Mouse (Mus musculus) brain, embryonic 14.5 days (tissue): ENCODE results near the gene Rasl12. TPM values are rescaled to one million over a fixed set of nuclear protein-coding genes. Genes with fewer than 3 reads are reported as not detected.

ENCODE experiments used
- DNase-seq: peaks from one replicate; pipeline ENCODE4 v3.0.0-alpha.2; 2011; ENCODE audit warnings: low read depth
- CTCF ChIP-seq: fragments of 200-500 bp; IDR thresholded peaks from 2 replicates; pipeline ENCODE4 v1.5.1; 2012; ENCODE audit warnings: inconsistent platforms, mild to moderate bottlenecking, moderate library complexity, borderline replicate concordance; ENCODE audit not compliant: insufficient read depth, insufficient read length; ENCODE audit errors: extremely low read depth
- POLR2A ChIP-seq: fragments of 200-500 bp; IDR thresholded peaks from 2 replicates; pipeline ENCODE4 v1.6.1; 2012; ENCODE audit warnings: mild to moderate bottlenecking, inconsistent platforms, borderline replicate concordance; ENCODE audit not compliant: poor library complexity, insufficient read depth, insufficient read length, severe bottlenecking; ENCODE audit errors: extremely low read depth
- polyA plus RNA-seq: library from polyadenylated mRNA; depleted of rRNA; stranded (reverse); fragments of >200 nt; gene quantifications from 2 replicates; pipeline ENCODE4 v1.2.3, GENCODE M21; 2012; rRNA removed

Gene Rasl12
- 7.1 and 8.0 TPM in 2 replicates for polyA plus RNA-seq

GRCm38 (mm10) chr9:65398279-65398678 lies at the start of gene Rasl12:
Gene Rasl12, plus strand, starts transcription at chr9:65398506.
- peak; percentile 85 for DNase-seq
- TF ChIP-seq POLR2A (peak; percentile 33; the same call in 1 of the 2 replicates), CTCF (no peak)

GRCm38 (mm10) chr9:65353251-65353650 lies 45.1 kb upstream of the Rasl12 start:
- no peak for DNase-seq
- TF ChIP-seq POLR2A, result no peak
- no peak for TF ChIP-seq CTCF

GRCm38 (mm10) chr9:65356561-65356960 lies 41.7 kb upstream of the Rasl12 start:
- no peak for TF ChIP-seq CTCF
- TF ChIP-seq POLR2A, result no peak
- no peak for DNase-seq

- no peak for DNase-seq
- TF ChIP-seq CTCF (no peak), POLR2A (no peak)
Observed at GRCm38 (mm10) chr9:65356971-65357370, 41.3 kb upstream of the Rasl12 start.

- TF ChIP-seq CTCF (no peak), POLR2A (no peak)
- DNase-seq, result no peak
Observed at GRCm38 (mm10) chr9:65358956-65359480, 39.3 kb upstream of the Rasl12 start.

GRCm38 (mm10) chr9:65360641-65361448 lies 37.5 kb upstream of the Rasl12 start, which contains the start of gene Ubap1l:
Gene Ubap1l, plus strand, starts transcription at chr9:65361041.
- no peak for DNase-seq
- TF ChIP-seq CTCF, result no peak

GRCm38 (mm10) chr9:65363684-65364083 lies 34.6 kb upstream of the Rasl12 start:
- no peak for DNase-seq

GRCm38 (mm10) chr9:65365721-65366120 lies 32.6 kb upstream of the Rasl12 start:
- no peak for DNase-seq
- TF ChIP-seq POLR2A (no peak), CTCF (no peak)

More at GRCm38 (mm10) chr9:65363684-65364083, 34.6 kb upstream of the Rasl12 start:
- TF ChIP-seq CTCF, result no peak
- no peak for TF ChIP-seq POLR2A

- TF ChIP-seq POLR2A (no peak), CTCF (no peak)
- DNase-seq, result no peak
Observed at GRCm38 (mm10) chr9:65371756-65372155, 26.6 kb upstream of the Rasl12 start.

- DNase-seq, result peak; percentile 16
- no peak for TF ChIP-seq POLR2A
- TF ChIP-seq CTCF, result peak; percentile 35; the same call in 1 of the 2 replicates
Observed at GRCm38 (mm10) chr9:65372449-65372848, 25.9 kb upstream of the Rasl12 start.

- DNase-seq, result no peak
- TF ChIP-seq POLR2A (no peak), CTCF (no peak)
Observed at GRCm38 (mm10) chr9:65374468-65375162, 23.7 kb upstream of the Rasl12 start.
